Mouse (Mus musculus) hematopoietic multipotent progenitor cell, adult 10-12 weeks (in vitro differentiated cells): ENCODE results near the gene Tmem54. TPM values are rescaled to one million over a fixed set of nuclear protein-coding genes. Genes with fewer than 3 reads are reported as not detected.

Experiments used
- polyA plus RNA-seq: library from polyadenylated mRNA; stranded (reverse); fragments of >175 nt; gene quantifications from 2 replicates; pipeline ENCODE4 v1.2.3, GENCODE M21; 2012; ENCODE audit warnings: low replicate concordance

The Tmem54 gene
- polyA plus RNA-seq = not detected in 2 replicates

DNA sequence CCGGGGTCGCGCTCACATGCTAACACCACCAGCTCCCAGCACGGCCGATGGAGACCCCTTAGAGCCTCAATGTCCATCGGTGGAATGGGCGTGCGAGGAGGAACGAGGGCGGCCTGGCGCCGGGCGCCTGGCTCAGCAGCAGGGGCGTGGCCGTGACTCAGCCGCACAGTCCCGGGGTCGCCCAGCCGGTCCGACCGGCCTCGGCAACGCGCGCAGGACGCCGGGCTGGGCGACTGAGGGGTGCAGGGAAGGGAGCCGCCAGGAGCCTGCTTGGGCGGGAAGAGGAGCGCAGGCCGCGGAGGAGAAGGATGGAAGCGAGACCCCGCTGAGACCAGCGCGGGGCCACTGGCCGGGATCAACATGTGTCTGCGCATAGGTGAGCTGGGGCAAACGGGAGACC lies at the start of gene Tmem54:
TSS of gene Tmem54 (plus strand) at position 193 of the 400 bp plus-strand sequence.

DNA sequence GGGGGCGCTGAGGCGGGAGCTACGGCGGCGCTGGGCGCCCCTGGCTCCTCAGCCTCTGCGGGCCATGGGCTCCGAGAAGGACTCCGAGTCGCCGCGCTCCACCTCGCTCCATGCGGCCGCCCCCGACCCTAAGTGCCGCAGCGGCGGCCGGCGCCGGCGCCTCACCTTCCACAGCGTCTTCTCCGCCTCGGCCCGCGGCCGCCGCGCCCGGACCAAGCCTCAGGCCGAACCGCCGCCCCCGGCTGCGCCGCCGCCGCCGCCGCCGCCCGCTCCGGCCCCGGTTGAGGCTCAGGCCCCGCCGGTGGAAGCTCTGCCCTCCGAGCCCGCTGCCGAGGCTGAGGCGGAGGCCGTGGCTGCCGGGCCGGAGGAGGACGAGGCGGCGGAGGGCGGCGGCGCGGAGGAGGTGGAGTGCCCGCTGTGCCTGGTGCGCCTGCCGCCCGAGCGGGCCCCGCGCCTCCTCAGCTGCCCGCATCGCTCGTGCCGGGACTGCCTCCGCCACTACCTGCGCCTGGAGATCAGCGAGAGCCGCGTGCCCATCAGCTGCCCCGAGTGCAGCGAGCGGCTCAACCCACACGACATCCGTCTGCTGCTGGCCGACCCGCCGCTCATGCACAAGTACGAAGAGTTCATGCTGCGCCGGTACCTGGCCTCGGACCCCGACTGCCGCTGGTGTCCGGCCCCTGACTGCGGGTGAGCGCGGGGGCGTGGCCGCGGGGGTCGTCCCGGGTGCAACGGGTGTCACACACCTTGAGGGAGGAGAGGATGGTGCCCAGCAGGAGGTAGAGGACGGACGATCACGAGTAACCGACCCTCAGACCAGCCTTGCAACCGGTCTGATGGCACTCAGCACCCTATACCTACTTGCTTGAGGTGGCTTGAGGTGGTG lies 46.9 kb upstream of the Tmem54 start, which contains the start of gene Rnf19b:
TSS of gene Rnf19b (plus strand) at position 65 of the 886 bp plus-strand sequence.

DNA sequence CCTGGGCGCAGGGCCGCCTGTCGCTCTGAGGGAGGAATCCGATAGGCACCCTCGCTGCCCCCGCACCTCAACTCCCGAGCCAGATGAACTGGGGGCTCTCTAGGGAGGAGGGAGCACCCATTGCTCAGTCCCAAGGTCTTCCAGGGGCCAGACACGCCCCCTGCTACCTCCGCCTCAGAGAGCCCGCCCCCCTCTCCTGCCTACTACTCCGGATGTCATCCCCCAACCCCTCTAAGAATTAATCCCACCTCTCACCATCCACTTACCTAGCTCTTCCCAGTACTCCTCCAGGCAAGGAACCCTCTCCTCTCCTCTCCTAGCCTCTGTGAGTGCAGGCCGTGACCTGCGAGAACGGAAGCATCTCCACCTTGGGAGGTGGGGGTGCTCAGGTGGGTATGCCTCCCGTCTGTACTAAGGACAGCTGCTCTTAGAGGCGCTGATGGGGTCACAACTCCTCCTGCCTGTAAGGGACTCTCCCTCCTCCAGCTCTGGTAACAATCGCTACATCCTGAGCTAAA lies 16.3 kb downstream of the Tmem54 start, which contains the start of gene Hpca:
TSS of gene Hpca (minus strand) at position 468 of the 518 bp plus-strand sequence.

DNA sequence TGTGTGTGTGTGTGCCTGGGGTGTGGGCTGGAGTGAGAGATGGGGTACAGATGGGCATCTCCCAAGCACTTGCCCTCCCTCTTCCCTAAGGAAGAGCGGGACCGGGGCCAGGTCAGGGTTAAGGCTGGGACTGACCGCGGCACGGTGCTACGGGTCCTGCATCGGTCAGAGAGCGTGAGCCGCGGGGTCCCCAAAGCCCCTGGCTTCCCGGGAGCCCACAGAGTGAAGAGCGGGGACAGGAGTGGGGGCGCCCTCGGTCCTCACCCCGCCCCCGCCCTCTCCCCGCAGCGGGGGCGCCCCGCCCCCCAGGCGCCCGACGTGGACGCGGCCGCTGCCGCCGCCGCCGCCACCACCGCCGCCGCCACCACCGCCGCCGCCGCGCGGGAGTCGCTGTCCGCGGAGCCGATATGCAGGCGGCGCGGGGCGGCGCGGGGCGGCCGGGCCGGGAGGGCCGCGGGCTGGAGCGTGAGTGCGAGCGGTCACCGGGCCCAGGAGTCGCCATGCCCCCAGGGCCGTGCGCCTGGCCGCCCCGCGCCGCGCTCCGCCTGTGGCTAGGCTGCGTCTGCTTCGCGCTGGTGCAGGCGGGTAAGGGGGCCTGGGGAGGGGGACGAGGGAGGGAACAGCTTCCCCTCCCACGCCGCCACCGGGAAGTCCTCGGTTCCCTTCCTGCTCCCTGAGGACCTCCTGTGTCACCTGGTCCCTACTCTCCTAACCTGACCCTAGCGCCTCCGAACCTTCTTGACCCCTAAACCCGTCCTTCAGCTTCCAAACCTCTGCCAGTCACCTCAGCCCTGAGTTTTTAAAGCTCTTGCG lies 31.4 kb downstream of the Tmem54 start, which contains the start of gene Fndc5:
TSS of gene Fndc5 (plus strand) at position 421 of the 813 bp plus-strand sequence.

Other genes starting within 250 kb of the Tmem54 start
- gene Trim62, start 222.0 kb upstream of the Tmem54 start, polyA plus RNA-seq = 3.6 and 11.1 TPM in 2 replicates
- 1.5 and 3.2 TPM in 2 replicates for gene Azin2, start 143.1 kb upstream of the Tmem54 start, polyA plus RNA-seq
- 58.7 and 59.5 TPM in 2 replicates for gene Ak2, start 113.6 kb upstream of the Tmem54 start, polyA plus RNA-seq
- 103 and 178 TPM in 2 replicates for gene Rnf19b, start 47.3 kb upstream of the Tmem54 start, polyA plus RNA-seq
- gene Hpca, start 16.5 kb downstream of the Tmem54 start, polyA plus RNA-seq = not detected in 2 replicates
- gene Fndc5, start 31.5 kb downstream of the Tmem54 start, polyA plus RNA-seq = 0.15 and 0.46 TPM in 2 replicates
- 4.2 and 5.2 TPM in 2 replicates for gene S100pbp, start 84.2 kb downstream of the Tmem54 start, polyA plus RNA-seq
- gene Yars, start 84.2 kb downstream of the Tmem54 start, polyA plus RNA-seq = 11.6 and 15.9 TPM in 2 replicates
- 0.72 and 1.6 TPM in 2 replicates for gene C77080, start 155.9 kb downstream of the Tmem54 start, polyA plus RNA-seq
- gene Sync, start 182.1 kb downstream of the Tmem54 start, polyA plus RNA-seq = 0.04 TPM in 1 of 2 replicates, not detected in the other
- gene Rbbp4, start 229.8 kb downstream of the Tmem54 start, polyA plus RNA-seq = 18.9 and 24.8 TPM in 2 replicates
- 2.6 and 4.1 TPM in 2 replicates for gene Zbtb8os, start 230.1 kb downstream of the Tmem54 start, polyA plus RNA-seq